Mouse (Mus musculus) ES-E14 (cell line): Measurements from ENCODE around the gene Def8.

ENCODE experiments used
- HCFC1 ChIP-seq: IDR thresholded peaks from 2 replicates; pipeline ENCODE4 v1.6.1; 2012; ENCODE audit warnings: low read length, inconsistent platforms, borderline replicate concordance; ENCODE audit not compliant: insufficient read depth
- MAFK ChIP-seq: IDR thresholded peaks from 2 replicates; pipeline ENCODE4 v1.6.1; 2014; ENCODE audit warnings: mild to moderate bottlenecking, low read depth, low read length, inconsistent platforms; ENCODE audit not compliant: insufficient read depth
- ZC3H11A ChIP-seq: IDR thresholded peaks from 2 replicates; pipeline ENCODE4 v1.6.1; 2012; ENCODE audit warnings: low read depth, mild to moderate bottlenecking, inconsistent platforms, low read length, borderline replicate concordance
- ZNF384 ChIP-seq: IDR thresholded peaks from 2 replicates; pipeline ENCODE4 v1.6.1; 2012; ENCODE audit warnings: low read depth, low read length, inconsistent platforms

- TF ChIP-seq MAFK (no peak), ZNF384 (no peak), ZC3H11A (no peak), HCFC1 (no peak)
These were observed 21.4 kb upstream of the Def8 start for GRCm38 (mm10) chr8:123401936-123402335.
